Mouse (Mus musculus) cortical plate, adult 2 months (tissue): Measurements from ENCODE around the gene Alpi. TPM values are rescaled to one million over a fixed set of nuclear protein-coding genes. Genes with fewer than 3 reads are reported as not detected.
A peak's percentile ranks its signal among the peaks of the same experiment; 100 is the strongest.

Experiments
- H3K27ac ChIP-seq: fragments of 200-500 bp; 2 replicates; pipeline ENCODE4 v1.5.1; 2012; ENCODE audit warnings: low read length, control low read depth, inconsistent platforms; ENCODE audit not compliant: insufficient read depth
- H3K4me1 ChIP-seq: fragments of 200-500 bp; 2 replicates; pipeline ENCODE4 v1.6.1; 2011; ENCODE audit warnings: low read length; ENCODE audit not compliant: control insufficient read depth, insufficient read depth
- H3K4me3 ChIP-seq: fragments of 200-500 bp; 2 replicates; pipeline ENCODE4 v1.5.1; 2011; ENCODE audit warnings: mild to moderate bottlenecking, low read length, control low read depth; ENCODE audit not compliant: insufficient read depth
- CTCF ChIP-seq: fragments of 200-500 bp; IDR thresholded peaks from 2 replicates; pipeline ENCODE4 v1.5.1; 2011; ENCODE audit warnings: mild to moderate bottlenecking, control low read depth, low read length; ENCODE audit not compliant: insufficient read depth; ENCODE audit errors: extremely low read depth
- POLR2A ChIP-seq: fragments of 200-500 bp; IDR thresholded peaks from 2 replicates; pipeline ENCODE4 v1.6.1; 2011; ENCODE audit warnings: mild to moderate bottlenecking, low read length, control low read depth; ENCODE audit not compliant: insufficient read depth; ENCODE audit errors: extremely low read depth
- polyA plus RNA-seq: library from polyadenylated mRNA; depleted of rRNA; stranded (reverse); fragments of >200 nt; gene quantifications from 2 replicates; pipeline ENCODE4 v1.2.3, GENCODE M21; 2012; rRNA removed

Alpi gene
- polyA plus RNA-seq, 1 experiment: not detected

DNA sequence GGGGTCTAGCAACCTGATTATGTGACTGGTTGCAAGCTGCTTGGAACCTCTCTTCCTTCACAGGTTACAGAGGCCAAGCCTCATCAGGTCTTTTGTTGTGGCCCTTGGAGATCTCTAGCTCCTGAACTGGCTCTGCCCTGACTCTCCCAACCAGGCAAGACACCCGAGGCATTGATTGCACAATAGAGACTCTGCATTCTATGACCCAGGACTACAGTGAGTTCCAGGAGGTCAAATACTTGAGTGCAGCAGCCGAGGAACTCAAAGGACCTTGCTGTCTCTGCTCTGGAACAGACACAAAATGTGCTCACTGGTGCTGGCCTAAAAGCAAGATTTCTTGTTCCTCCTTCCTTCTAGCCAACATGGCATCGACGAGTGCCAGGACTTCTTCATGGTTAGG is 15.2 kb downstream of the Alpi start:
- no peaks in the 10 kb centered on the region for H3K4me1 ChIP-seq
- no peak for TF ChIP-seq POLR2A
- TF ChIP-seq CTCF: no peak
- no peak overlapping the region for H3K4me3 ChIP-seq
- H3K27ac ChIP-seq: no peak overlapping the region

DNA sequence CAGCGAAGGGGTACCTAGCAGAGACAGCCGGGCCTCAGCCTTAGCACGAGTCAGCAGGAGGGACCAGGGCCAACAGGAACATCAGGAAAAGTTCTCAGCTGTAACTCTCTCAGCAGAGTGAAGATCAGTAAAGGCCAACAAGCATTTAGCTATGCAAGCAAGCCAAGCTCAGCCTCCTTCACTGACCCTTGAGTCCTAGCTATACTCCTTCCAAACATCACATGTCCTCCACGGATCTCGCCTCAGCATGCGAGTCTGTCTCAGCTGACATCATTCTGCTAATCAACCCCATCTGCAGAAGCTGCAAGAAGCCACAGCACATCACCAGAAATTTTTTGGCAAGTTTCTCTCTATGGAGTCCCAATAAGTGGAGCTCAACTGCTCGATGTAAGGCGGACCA is 27.6 kb downstream of the Alpi start:
- no peaks in the 10 kb centered on the region for H3K4me1 ChIP-seq
- no peak overlapping the region for H3K27ac ChIP-seq
- TF ChIP-seq CTCF: no peak
- no peak for TF ChIP-seq POLR2A
- H3K4me3 ChIP-seq: no peak overlapping the region

DNA sequence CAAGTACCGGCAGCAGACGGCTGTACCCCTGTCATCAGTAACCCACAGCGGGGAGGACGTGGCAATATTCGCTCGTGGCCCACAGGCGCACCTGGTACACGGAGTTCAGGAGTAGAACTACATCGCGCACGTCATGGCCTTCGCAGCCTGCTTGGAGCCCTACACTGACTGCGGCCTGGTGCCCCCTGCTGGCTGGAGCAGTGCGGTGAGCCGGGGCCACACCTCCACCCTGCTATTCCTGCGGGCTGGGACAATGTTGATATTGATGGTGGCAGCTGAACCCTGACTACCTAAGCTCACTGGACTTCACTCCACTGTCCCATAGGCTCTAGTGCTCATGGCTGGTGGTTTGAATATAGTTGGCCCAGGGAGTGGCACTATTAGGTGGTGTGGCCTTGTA is 30.7 kb downstream of the Alpi start:
- H3K4me3 ChIP-seq: no peak overlapping the region
- peak; percentile 14; the same call in 1 of the 2 replicates for TF ChIP-seq CTCF
- TF ChIP-seq POLR2A: no peak
- H3K4me1 ChIP-seq: no peaks in the 10 kb centered on the region
- H3K27ac ChIP-seq: no peak overlapping the region

DNA sequence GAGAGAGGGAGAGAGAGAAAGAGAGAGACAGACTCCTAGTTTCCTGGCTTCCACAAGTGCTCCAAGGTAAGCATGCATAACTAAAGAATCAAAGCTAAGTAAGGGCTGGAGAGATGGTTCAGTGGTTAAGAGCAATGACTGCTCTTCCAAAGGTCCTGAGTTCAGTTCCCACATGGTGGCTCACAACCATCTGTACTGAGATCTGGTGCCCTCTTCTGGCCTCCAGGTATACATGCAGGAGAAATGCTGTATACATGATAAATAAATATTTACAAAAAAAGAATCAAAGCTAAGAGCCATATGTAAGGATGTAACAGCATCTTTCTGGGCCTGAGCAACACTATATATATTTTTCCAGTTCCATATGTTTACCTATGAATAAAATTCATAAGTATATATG is 40.5 kb downstream of the Alpi start:
- H3K27ac ChIP-seq: no peak overlapping the region
- H3K4me1 ChIP-seq: no peaks in the 10 kb centered on the region
- no peak for TF ChIP-seq POLR2A
- no peak for TF ChIP-seq CTCF
- H3K4me3 ChIP-seq: no peak overlapping the region

DNA sequence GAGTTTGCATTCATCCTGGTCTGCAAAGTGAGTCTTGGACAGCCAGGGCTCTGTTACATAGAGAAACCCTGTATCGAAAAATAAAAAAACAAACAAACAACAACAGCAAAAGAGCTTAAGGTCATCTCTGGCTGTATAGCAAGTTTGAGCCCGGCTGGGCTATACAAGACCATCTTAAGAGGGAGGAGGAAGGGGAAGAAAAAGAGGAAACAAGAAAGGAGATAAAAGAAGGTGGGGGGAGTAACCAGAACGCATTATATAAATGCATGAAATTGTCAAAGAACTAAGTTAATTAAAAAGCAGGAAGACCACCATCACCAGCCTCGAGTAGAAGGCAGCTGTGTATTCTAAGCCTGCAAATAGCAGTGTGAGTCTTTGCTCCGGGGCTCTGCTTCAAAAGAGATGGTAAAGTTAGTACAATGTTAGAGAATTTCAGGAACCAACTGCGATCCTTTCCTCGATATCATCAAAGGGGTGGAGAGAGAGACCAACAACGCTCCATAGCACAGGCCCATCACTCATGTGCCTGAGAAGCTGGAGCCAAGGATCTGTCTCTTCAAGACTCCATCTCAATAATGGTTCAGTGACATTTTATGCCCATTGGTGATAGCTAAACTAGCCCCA is 42.3 kb downstream of the Alpi start:
- Histone ChIP-seq H3K4me1 (no peaks in the 10 kb centered on the region), H3K4me3 (no peak overlapping the region), H3K27ac (no peak overlapping the region)
- TF ChIP-seq CTCF (no peak), POLR2A (no peak)

DNA sequence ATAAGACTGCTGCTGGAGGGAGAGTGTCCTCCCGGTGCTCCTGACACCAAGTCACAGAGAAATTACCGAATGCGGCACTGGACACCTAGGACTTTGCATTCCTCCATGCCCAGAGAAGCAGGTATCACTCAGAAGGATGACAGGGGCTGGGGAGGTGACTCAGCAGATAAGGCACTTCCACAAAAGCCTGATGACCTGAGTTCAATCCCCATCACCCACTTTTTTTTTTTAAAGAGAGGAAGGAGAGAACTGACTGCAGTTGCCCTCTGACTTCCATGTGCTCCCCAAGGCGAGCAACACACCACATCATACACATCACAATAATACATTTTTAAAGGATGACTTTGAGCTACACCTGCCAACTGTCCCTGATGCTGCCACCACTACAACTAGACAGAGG is 44.3 kb downstream of the Alpi start:
- Histone ChIP-seq H3K4me1 (no peaks in the 10 kb centered on the region), H3K27ac (no peak overlapping the region), H3K4me3 (no peak overlapping the region)
- TF ChIP-seq CTCF (no peak), POLR2A (no peak)

DNA sequence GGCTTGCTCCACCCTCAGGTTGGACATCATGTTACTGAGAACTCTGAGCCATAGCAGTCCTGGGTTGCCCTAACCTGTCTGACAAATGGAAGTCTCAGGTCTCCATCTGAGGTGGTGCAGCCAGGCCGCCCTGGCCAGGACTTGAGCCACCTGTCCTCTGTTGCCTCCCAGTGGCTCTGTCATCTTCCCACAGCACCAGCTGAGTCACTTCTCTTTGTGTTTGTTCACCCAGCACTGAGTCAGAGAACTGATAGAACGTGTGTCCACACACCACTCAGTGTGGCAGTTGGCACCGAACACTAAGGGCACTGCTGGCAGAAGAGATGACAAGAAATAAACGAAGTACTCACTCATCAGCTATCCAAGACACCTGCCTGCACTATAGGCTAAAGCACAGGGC is 50.0 kb downstream of the Alpi start:
- no peak for TF ChIP-seq POLR2A
- no peak for TF ChIP-seq CTCF
- Histone ChIP-seq H3K4me1 (no peaks in the 10 kb centered on the region), H3K4me3 (no peak overlapping the region), H3K27ac (no peak overlapping the region)

DNA sequence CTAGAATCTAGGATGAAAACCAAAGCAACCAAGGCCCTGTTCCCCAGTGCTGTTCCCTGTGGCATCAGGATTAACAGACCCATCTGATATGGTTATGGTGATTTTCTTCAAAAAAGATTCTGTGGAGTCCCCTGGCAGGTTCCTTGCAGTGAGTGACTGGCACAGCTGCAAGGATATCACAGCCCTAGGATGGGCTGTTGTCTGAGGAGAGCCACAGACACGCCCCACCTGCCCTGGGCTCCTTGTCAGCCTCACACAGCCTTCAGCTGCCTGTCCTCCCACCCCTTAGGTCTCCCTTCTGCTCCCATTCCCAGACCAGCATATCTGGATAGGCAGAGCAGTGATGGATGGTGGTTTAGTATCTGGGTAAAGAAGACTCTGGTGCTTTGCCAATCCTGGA is 50.7 kb downstream of the Alpi start:
- Histone ChIP-seq H3K27ac (no peak overlapping the region), H3K4me3 (no peak overlapping the region), H3K4me1 (no peaks in the 10 kb centered on the region)
- TF ChIP-seq POLR2A (no peak), CTCF (no peak)

DNA sequence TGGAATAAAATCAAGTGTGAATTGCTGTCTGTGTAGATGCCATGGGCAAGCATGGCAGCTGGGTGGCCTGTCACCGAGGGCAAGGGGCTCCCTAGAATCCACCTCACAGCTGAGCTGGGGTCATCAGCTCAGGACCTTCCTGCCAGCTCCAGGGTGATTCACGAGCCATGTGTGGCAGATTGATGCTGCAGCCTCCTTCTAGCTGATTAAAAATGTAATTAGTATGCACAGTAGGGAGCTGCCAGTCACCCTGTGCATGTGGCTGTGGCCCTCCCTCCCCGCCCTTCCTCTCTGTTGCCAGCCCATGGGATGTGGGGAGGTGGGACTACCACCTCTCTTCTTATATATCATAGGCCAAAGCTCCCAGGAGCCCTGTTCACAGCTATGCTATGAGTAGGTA is 51.3 kb downstream of the Alpi start:
- no peak overlapping the region for H3K27ac ChIP-seq
- H3K4me3 ChIP-seq: no peak overlapping the region
- H3K4me1 ChIP-seq: no peaks in the 10 kb centered on the region
- TF ChIP-seq POLR2A (no peak), CTCF (no peak)

Other genes with a start within 250 kb of the Alpi start
- not detected in 2 replicates for gene Alppl2, start 11.7 kb downstream of the Alpi start, polyA plus RNA-seq
- not detected in 2 replicates for gene Akp3, start 23.4 kb upstream of the Alpi start, polyA plus RNA-seq
- gene Ecel1, start 54.9 kb upstream of the Alpi start, polyA plus RNA-seq: 2.3 and 3.9 TPM in 2 replicates
- 0.13 and 0.40 TPM in 2 replicates for gene Prss56, start 81.7 kb upstream of the Alpi start, polyA plus RNA-seq
- gene Chrnd, start 89.0 kb upstream of the Alpi start, polyA plus RNA-seq: not detected in 2 replicates
- gene Chrng, start 103.1 kb upstream of the Alpi start, polyA plus RNA-seq: not detected in 2 replicates
- 53.7 and 55.6 TPM in 2 replicates for gene Eif4e2, start 112.3 kb upstream of the Alpi start, polyA plus RNA-seq
- 30.0 and 36.5 TPM in 2 replicates for gene Efhd1, start 162.8 kb upstream of the Alpi start, polyA plus RNA-seq
- 54.3 and 55.8 TPM in 2 replicates for gene Gigyf2, start 225.4 kb upstream of the Alpi start, polyA plus RNA-seq